Mouse (Mus musculus) adrenal gland, adult 2 months (tissue): ENCODE measurements around the gene Gm49388. TPM values are rescaled to one million over a fixed set of nuclear protein-coding genes. Genes with fewer than 3 reads are reported as not detected.
"Not testable (repeated sequence)": the region's sequence is repeated elsewhere in the genome, so short reads cannot be mapped to it uniquely, and the experiment has no call there.

ENCODE experiments used
- DNase-seq: peaks from one replicate; pipeline ENCODE4 v3.0.0; 2021
- polyA plus RNA-seq: library from polyadenylated mRNA; depleted of rRNA; stranded (reverse); fragments of >200 nt; gene quantifications from 2 replicates; pipeline ENCODE4 v1.2.3, GENCODE M21; 2012
- total RNA-seq, 2 experiments: library from RNA; stranded (reverse); gene quantifications; 2 replicates each; pipeline ENCODE4 v1.2.3; 2021

The Gm49388 gene
- total and polyA plus RNA-seq, 3 experiments: 2.2 to 4.6 TPM; not detected in 1

DNA sequence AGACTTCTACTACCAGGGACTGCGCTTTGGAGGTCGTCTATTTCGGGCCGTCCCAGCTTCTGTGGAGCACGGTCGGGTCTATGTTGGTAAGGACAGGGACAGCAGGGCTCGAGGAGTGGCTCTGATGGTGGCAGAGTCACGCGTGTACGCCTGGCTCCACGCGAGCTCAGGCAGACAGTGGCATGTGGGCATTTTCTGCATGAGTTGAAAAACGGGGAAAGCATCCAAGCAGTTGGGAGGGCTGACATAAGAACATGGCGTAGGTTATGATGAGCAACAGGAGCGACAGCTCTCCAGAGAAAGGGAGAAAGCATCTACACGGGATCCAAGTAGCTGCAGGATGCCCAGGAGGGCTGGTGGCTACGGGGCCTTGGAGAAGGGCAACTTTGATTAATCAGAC lies 16.9 kb downstream of the Gm49388 start:
- no peak for DNase-seq

DNA sequence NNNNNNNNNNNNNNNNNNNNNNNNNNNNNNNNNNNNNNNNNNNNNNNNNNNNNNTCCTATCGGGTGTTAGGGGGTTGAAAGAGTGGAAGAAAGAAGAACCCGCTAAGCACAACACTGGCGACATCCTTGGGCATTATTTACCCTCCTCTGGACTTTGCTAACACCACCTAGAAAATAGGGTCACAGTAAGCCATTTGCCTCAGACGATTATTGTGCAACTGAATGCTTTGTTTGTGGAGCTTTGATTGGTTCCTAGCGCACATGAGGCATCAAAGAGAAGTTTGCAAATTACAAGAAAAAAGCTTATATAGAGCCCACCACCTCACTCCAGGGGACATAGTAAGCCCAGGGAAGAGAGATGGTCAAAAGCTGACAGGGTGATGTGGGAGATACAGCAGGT lies 23.4 kb downstream of the Gm49388 start:
- no peak for DNase-seq

DNA sequence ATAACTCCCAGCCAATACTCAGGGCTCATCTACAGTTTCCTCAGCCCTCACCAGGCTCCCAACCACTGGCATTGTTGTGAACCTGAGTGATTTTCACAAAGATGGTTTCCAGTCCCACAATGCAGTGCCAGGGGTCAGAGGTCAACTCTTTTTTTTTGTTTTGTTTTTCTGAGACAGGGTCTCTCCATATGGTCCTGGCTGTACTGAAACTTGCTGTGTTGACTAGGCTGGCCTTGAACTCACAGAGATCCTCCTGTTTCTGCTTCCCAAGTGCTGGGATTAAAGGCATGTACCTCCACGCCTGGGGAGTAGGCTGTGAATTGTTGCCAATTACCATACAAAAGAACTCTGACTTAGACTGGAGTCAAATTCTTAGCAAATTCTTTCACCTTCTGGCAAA lies 24.4 kb downstream of the Gm49388 start:
- DNase-seq: no peak

DNA sequence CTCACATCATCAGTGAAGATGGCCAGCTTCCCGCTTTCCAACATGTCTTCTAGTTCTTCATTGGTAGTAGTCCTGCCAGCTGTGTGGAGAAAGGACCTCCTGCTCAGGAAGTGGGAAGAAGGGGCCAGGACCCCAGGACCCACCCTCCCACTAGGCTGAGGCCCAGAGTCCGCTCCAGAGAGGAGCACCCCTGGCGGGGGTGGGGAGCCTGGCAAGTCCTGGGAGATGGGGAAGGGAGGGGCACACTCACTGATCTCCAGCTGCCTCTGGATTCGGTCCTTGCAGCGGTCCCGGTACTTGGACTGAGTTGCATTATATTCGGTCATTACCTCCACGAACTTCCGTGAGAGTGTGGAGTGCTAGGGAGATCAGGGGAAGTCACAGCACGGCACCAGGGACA lies 25.2 kb downstream of the Gm49388 start:
- DNase-seq: no peak

DNA sequence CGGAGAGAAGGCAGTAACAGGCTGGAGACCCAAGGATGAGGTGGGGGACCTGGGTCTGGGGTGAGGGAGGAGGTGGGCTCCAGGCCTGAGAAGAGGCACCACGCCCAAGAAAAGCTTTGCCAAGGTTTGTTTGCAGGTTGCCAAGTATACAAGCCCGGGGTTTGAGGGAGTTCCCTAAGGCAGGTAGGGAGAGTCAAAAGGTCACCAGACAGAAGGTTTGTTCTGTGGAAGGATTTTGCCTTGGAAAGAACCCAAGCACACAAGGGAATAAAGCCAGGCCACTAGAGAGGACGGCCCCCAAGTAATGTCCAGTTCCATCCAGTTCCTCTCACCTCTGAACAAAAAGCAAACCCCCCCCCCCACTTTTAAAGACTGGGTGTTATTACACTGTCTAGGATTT lies 25.8 kb downstream of the Gm49388 start:
- no peak for DNase-seq

DNA sequence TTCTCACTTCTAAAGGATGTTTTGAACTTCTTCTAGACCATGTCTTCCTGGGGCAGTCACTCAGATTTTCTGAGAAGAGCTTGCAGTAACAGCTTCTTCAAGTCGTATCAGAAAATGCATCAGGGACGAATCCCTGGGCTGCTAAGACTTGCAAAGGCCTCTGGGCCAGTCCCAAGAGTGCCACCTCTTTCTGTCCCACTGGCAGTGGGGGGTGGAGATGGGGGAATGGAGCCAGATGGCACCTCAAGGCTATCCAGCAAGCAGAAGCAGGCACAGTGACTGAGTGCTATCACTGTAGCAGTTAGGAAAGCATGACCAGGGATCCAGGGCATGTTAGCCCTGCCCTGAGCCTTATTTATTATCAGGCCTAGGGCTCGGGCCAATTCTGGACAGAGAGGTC lies 26.9 kb downstream of the Gm49388 start:
- DNase-seq: peak; percentile 79

DNA sequence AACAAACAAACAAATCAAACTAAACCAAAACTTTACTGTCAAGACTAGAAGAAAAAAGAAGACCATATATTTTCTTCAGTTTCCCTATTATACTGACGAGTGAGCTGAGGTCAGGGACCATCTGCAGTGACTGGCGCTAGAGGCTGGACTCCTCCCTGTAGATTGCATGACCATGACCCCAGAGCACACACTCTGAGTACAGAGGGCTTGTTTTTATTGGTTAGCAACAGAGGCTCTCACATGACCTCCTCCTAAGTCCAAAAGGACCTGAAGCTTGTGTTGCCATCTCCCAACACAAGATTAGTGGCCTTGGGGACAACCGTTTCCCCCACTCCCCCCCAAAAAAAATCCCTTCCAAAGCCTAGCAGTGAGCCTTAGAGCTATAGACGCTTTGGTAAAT lies 28.4 kb downstream of the Gm49388 start:
- peak; percentile 49 for DNase-seq

DNA sequence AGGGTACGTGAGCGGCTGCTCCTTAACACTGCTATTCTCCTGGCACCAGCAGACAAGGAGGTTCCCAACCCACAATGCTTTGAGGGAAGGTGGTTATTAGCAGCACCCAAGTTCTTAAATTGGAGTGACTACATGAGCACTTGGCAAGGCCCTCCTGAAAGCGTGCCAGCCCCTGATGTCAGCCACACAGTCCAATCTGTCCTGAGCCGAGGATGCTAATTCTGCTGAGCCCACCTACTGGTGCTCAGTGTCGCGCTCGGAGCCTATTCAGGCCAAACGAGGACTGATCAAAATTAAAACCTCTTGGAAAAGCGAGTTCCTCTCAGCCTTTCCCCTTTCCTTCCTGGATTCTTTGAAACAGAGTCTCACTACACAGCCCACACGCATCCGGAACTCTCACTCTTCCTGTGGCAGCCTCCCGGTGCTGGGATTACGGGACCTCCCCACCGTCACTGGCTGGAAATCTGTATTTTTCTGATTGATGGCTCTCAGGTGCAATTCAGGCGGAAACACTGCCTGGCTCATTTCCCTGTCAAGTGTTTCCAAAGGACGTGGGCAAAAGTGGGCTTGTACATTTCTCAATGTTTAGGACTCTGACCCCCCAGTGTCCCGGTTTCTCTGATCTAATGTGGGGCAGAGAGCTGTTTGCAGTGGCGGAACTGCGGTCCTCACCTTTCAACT lies 29.0 kb downstream of the Gm49388 start:
- DNase-seq: peak; percentile 79

DNA sequence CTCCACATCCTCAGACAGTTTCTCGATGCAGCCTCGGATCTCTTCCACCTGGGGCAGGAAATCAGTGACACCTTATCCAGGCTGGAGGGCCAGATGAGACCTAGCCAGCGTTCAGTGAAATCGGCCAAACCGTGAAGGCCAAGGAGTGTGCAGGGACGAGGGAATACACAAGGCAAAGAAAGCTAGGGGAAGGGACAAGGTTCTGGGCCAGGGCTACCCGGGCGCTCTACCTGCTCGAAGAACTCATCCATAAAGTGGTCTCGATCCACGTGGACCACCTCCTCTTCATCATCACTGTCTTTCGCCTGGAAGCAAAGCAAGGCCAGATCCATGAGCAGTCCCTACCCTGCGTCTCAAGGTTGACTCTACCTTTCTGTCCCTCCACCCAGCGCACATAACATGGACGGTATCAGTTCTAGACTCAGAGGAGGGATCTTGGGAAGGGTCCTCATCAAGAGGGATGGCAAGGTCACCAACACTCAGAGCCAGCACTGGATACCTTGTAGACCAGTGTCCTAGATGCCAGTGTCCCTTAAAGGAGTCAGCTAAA lies 29.8 kb downstream of the Gm49388 start:
- DNase-seq: no peak

DNA sequence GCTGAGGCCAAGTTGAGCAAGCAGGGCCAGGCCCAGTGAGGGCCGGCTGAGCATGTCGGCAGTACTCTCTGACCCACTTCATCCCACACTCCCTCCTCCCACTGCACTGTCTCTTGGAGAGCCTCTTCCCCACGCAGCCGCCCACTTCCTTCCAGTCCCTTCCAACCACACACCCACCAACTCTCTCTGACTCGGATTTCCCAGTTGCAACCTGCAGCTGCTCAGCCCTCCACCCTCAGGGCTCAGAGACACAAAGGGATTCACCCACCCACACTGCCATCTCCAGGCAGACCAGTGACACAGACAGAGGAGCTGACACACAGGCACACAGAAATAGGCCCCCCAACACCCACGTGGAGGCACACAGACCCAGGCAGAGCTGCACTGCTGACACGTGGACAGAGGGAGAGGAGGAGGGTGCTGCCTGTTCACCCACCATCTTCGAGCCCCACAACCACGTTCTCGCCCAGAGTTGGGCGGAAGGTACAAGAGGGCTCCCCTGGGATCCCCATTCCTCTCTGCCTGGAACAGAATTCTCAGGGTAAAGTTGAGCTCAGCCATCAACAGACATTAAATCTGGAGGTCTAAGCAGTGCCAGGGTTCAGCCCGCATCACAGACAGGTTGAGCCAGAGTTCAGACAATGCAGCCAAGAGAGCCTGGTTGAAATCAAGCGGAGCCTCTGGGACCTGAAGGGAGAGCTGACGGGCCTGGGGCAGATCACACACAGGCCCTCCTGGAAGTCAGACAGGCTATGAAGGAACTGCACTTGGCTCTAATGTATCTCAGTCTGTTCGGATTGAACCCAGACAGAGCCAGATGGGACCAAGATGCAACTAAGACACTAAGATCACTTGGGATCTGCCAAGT lies 30.8 kb downstream of the Gm49388 start:
- DNase-seq: peak; percentile 63

DNA sequence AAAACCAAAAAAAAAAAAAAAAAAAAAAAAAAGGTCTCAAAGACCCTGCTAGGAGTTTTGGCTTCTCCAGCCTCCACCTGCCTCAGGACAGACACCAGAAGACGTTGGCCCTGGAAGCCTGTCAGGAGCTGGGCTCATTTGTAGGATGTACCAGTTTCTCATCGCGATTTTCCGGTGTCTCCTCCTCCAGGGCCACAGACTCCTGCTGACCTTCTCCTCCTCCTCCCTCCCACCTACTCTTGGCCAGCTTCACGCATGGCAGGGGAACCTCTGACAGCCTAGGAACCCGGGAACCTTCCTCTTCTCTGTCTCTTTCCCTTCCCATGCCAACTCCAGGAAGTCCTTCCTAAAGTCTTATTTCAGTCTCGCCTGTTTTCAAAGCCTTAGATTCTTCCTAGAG lies 31.6 kb downstream of the Gm49388 start:
- DNase-seq: no peak

DNA sequence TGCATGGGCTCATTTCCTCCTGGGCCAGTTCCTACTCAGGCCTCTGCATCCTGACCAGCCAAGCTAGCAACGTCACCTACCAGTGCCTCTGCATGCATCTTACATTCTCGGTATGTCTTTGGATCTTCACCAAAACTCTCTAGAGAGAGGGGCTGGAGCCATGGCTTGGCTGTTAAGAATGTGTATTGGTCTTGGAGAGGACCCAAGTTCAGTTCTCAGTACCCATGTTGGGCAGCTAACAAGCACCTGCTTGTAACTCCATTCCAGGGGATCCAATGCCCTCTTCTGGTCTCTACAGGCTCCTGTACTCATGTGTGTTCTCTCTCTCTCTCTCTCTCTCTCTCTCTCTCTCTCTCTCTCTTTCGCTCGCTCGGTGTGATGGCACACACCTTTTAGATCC lies 32.4 kb downstream of the Gm49388 start:
- no peak for DNase-seq

DNA sequence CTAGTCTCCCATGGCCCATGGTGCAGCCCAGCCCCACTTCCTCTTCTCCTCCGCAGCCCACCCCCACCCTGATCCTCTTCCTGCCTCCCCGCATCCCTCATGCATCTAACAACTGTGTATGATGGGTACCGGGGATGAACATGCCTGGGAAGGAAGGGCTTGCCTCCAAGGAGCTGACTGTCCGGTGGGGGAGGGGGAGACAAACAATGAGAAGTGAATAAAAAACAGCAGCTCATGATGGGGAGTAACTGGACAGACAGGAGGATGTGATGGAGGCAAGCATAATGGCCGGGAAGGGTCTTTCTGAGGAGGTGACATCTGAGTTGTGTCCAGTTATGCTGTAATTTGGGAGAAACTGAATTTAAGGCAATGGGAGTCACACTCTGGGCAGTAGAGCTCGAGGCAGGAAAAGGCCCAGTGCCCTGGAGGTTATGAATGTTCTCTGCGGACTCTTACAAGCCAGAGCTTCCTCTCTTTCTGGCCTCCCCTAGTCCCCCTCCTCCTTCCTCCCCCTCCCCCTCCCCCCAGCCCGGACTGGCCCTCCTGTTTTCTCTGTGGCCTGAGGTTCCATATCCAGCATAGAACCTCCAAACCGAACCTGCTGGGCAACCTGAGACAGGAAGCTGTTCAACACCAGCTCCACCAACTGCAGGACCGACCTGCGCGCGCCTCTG lies 35.6 kb downstream of the Gm49388 start:
- no peak for DNase-seq

DNA sequence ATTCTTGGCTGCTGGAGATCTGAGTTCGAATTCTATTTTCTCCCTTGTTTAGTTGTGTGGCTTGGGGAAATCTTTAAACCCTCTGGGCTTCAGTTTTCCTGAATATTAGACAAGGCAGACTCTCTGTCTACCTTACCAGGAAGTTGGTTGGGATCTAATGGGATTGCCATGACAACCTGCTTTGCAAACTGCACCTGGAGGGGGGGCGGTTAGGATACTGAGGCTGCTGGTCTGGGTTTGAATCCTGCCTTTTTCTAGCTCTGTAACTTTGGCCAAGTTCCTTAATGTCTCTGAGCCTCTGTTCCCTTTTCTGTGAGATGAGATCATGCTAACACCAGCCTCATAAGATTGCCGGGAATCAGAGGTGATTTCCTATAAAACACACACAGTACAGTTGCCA lies 37.1 kb downstream of the Gm49388 start:
- no peak for DNase-seq

DNA sequence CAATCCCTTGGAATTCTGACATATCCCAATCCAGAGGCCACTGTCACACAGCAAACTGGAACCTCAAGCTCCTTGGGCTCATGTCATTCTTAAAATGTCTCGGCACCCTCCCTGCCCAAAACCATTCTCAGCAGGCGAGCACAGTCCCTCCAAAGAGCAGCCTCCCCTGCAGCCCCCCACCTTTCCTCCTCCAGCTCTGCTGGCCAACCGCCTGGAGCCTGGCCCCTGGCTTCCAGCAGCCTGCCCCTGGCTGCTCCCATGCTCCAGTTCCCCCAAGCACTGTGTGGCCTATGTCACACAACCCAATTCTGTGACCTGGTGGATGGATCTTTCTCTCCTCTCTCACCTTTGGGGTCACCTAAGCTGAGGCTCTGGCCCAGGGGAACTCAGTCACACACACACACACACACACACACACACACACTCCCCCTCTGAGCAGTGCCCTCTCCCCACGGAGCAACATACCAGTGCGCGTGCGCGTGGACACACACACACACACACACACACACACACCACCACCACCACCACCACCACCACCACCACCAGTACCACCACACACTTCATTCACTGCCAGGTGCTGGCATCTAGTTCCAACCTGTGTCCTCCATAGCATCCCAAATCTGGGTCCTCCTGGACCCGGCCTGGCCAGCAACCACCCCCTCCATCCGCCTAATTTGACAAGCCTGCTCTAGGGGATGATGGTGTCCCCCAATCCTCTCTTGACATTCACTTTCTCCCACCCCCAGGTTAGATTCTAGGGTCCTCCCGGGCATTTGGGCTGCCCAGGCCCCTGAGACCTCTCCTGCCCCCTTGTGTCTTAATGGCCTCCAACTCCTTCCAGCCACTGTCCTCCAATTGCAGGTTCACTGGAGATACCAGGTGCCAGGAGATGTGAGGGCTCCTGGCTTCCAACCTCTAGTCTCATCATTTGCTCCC lies 38.1 kb downstream of the Gm49388 start:
- DNase-seq: no peak

DNA sequence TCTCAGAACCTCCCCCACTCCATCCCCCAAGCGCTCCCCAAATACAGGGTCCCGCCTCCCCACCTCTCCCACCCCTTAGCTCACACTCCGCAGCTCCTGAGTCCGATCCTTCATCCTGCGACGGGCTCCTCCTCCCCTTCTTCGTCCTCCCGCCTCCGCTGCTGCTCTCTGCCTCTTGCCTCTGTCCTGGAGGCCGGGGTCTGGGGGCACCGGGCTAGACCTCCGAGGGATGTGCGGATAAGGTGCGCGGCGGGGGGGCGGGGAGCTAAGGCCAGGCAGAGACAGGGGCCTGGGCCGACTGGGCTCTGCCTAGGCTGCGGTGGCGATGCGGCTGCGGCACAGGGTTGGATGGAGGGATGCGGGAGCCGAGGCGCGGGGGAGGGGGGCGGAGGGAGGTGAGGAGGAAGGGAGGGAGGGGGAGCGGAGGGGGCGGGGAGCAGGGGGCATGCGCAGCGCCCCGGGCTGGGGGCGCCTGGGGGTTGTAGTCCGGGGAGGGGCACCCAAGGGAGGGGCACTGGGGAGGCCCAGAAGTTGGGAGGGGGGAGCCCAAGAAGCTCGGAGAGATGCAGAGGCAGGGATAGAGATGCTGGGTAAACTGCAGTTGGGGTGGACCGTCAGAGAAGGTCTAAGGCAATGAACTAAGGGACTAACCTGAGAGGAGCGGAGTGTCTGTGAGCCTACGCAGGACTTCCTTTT lies 38.9 kb downstream of the Gm49388 start, which contains the start of the genes Stx4a and Stx1b:
Stx4a (plus strand) TSS at position 119 of the 696 bp plus-strand sequence.
Stx1b (minus strand) TSS at position 374 of the 696 bp plus-strand sequence.
- no peak for DNase-seq

DNA sequence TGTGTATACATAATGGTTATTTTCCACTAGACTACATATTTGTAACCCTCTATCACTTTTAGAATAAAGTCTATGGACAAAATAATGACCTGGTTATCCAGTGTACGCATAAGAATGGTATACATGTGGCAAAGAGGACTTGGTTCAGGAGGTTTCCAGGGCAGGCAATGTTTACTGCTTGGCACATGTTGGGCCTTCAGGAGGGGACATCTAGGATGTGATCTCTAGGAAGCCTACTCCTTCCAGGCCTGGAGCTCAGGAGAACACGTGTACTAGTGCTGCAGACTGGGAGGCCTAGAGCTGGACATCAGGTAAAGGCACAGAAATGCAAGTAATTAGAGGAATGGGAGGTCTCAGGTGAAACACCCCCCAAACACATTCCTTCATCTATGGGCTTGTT lies 50.1 kb downstream of the Gm49388 start:
- no peak for DNase-seq

DNA sequence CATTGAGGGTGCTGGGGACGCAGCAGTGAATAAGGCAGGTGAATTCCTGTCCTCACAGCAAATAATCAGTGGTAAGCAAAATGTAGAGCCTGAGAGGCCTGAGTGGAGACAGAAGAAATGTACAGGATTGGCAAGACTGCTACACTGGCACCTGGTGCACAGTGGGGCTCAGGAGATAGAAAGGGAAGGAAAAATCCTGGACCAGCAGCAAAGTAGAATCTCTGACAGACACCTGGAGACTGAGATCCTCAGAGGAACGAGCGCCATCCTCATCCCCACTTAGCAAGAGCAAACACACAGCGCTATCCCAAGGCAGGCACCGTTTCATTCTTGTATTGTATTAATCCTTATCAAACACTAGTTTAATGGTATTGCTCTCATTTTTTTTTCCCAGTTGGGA lies 52.1 kb downstream of the Gm49388 start:
- no peak for DNase-seq

DNA sequence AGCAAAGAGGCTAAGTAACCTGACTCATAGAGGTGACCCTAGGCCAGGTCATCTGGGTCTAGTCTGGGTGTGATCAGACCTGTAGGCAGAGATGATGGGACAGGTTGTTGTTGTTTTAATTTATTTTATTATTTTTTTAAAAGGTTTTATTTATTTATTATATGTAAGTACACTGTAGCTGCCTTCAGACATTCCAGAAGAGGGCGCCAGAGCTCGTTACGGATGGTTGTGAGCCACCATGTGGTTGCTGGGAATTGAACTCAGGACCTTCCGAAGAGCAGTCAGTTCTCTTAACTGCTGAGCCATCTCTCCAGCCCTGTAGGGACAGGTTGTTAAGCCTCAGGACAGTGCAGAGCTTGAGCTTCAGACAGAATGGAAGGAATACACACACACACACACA lies 52.5 kb downstream of the Gm49388 start:
- not testable (repeated sequence) for DNase-seq

DNA sequence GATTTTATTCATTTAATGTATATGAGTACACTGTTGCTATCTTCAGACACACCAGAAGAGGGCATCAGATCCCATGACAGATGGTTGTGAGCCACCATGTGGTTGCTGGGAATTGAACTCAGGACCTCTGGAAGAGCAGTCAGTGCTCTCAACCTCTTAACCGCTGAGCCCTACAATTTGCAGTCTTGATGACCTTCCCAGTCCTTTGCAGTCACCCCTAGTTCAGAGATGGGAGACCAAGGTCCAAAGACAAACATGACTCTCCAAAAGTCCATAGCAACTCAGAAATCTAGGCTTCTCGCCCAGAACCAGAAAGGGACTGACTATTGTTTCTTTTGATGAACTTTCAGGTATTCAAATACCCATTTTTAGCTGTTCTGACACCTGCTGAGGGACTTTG lies 54.6 kb downstream of the Gm49388 start:
- not testable (repeated sequence) for DNase-seq

DNA sequence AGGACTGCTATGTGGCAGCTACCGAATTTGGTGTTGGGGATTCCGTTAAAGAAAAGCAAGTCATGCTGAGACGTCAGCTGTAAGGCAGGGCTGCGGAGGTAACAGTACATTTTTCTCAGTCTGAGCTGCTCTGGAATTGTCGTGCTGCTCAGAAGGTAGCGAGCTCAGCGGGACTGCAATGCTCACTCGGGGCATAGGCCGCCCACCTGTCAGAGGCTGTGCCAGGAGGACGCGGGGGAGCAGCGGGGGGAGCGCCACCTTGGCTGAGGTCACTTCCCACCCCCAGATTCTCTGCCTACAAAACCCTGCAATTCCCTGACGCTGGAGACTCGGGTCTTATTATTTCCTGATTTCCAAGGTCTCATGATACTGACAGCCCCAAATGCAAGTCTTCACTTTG lies 55.5 kb downstream of the Gm49388 start:
- DNase-seq: peak; percentile 62
